Mouse (Mus musculus): ENCODE results near the gene Zc3h7a. TPM values are rescaled to one million over a fixed set of nuclear protein-coding genes. Genes with fewer than 3 reads are reported as not detected.

Zc3h7a gene
- polyA plus RNA-seq, 1 experiment from 2014 or later: 83.0 TPM

- DNase-seq (ENCODE audit: low spot score) (no peak), ATAC-seq (ENCODE audit: insufficient number of reproducible peaks, low FRiP score, low TSS enrichment, low read depth) (no peak)
- no peak overlapping the region for H3K4me2 ChIP-seq (ENCODE audit: low read depth, severe bottlenecking)
- no peak overlapping the region for H3K9ac ChIP-seq (ENCODE audit: low read length)
- H3K4me3 ChIP-seq (ENCODE audit: low read depth, low read length): no peak overlapping the region
- WGBS: 93% methylated on average over 4 of the region's 4 CpGs
- no peak overlapping the region for H3K27ac ChIP-seq (replicated peaks; ENCODE audit: low read depth, low read length)
- no peaks in the 10 kb centered on the region for H3K9me3 ChIP-seq (ENCODE audit: control insufficient read depth, low read length)
- H3K27me3 ChIP-seq (ENCODE audit: control insufficient read depth, insufficient read depth, low read length): no peaks in the 10 kb centered on the region
- peaks cover 6% of the 10 kb centered on the region; the same call in 1 of the 2 replicates for H3K4me1 ChIP-seq (ENCODE audit: control insufficient read depth, insufficient read depth, low read length)
- peaks cover 36% of the 10 kb centered on the region for H3K36me3 ChIP-seq (ENCODE audit: control insufficient read depth, insufficient read depth, low read length)
These were observed 20.9 kb upstream of the Zc3h7a start for GRCm38 (mm10) chr16:11197052-11197451.

GRCm38 (mm10) chr16:11193231-11193630 is 17.0 kb upstream of the Zc3h7a start:
- ATAC-seq (ENCODE audit: insufficient number of reproducible peaks, low FRiP score, low TSS enrichment, low read depth) (no peak), DNase-seq (ENCODE audit: low spot score) (no peak)
- 89% methylated on average over 2 of the region's 2 CpGs for WGBS
- Histone ChIP-seq H3K9ac (ENCODE audit: low read length) (no peak overlapping the region), H3K27me3 (ENCODE audit: control insufficient read depth, insufficient read depth, low read length) (no peaks in the 10 kb centered on the region), H3K4me3 (ENCODE audit: low read depth, low read length) (no peak overlapping the region), H3K4me2 (ENCODE audit: low read depth, severe bottlenecking) (no peak overlapping the region), H3K27ac (replicated peaks; ENCODE audit: low read depth, low read length) (no peak overlapping the region), H3K36me3 (ENCODE audit: control insufficient read depth, insufficient read depth, low read length) (peaks cover 31% of the 10 kb centered on the region), H3K4me1 (ENCODE audit: control insufficient read depth, insufficient read depth, low read length) (no peaks in the 10 kb centered on the region; the same call in 1 of the 2 replicates), H3K9me3 (ENCODE audit: control insufficient read depth, low read length) (no peaks in the 10 kb centered on the region)

GRCm38 (mm10) chr16:11190150-11190549 is 14.0 kb upstream of the Zc3h7a start:
- WGBS: 91% methylated on average over 7 of the region's 7 CpGs
- peaks cover 22% of the 10 kb centered on the region for H3K36me3 ChIP-seq (ENCODE audit: control insufficient read depth, insufficient read depth, low read length)
- no peaks in the 10 kb centered on the region for H3K4me1 ChIP-seq (ENCODE audit: control insufficient read depth, insufficient read depth, low read length)
- no peak overlapping the region for H3K4me3 ChIP-seq (ENCODE audit: low read depth, low read length)
- ATAC-seq (ENCODE audit: insufficient number of reproducible peaks, low FRiP score, low TSS enrichment, low read depth): no peak
- no peak overlapping the region for H3K9ac ChIP-seq (ENCODE audit: low read length)
- DNase-seq (ENCODE audit: low spot score): no peak
- no peak overlapping the region for H3K27ac ChIP-seq (replicated peaks; ENCODE audit: low read depth, low read length)
- no peaks in the 10 kb centered on the region for H3K9me3 ChIP-seq (ENCODE audit: control insufficient read depth, low read length)
- no peaks in the 10 kb centered on the region for H3K27me3 ChIP-seq (ENCODE audit: control insufficient read depth, insufficient read depth, low read length)
- H3K4me2 ChIP-seq (ENCODE audit: low read depth, severe bottlenecking): no peak overlapping the region

GRCm38 (mm10) chr16:11177404-11177803 is 1.2 kb upstream of the Zc3h7a start:
- H3K4me1 ChIP-seq (ENCODE audit: control insufficient read depth, insufficient read depth, low read length): peaks cover 2% of the 10 kb centered on the region; the same call in 1 of the 2 replicates
- H3K9ac ChIP-seq (ENCODE audit: low read length): no peak overlapping the region
- H3K4me2 ChIP-seq (ENCODE audit: low read depth, severe bottlenecking): no peak overlapping the region
- no peaks in the 10 kb centered on the region for H3K36me3 ChIP-seq (ENCODE audit: control insufficient read depth, insufficient read depth, low read length)
- H3K27ac ChIP-seq (replicated peaks; ENCODE audit: low read depth, low read length): no peak overlapping the region
- ATAC-seq (ENCODE audit: insufficient number of reproducible peaks, low FRiP score, low TSS enrichment, low read depth) (no peak), DNase-seq (ENCODE audit: low spot score) (no peak)
- no peaks in the 10 kb centered on the region for H3K9me3 ChIP-seq (ENCODE audit: control insufficient read depth, low read length)
- 74% methylated on average over 2 of the region's 2 CpGs for WGBS
- no peaks in the 10 kb centered on the region for H3K27me3 ChIP-seq (ENCODE audit: control insufficient read depth, insufficient read depth, low read length)
- no peak overlapping the region for H3K4me3 ChIP-seq (ENCODE audit: low read depth, low read length)

GRCm38 (mm10) chr16:11176884-11177244 is 671 bp upstream of the Zc3h7a start:
- no peak overlapping the region for H3K27ac ChIP-seq (replicated peaks; ENCODE audit: low read depth, low read length)
- 7% methylated on average over 4 of the region's 4 CpGs for WGBS
- ATAC-seq (ENCODE audit: insufficient number of reproducible peaks, low FRiP score, low TSS enrichment, low read depth): no peak

GRCm38 (mm10) chr16:11175489-11176207 is 545 bp downstream of the Zc3h7a start:
- Histone ChIP-seq H3K36me3 (ENCODE audit: control insufficient read depth, insufficient read depth, low read length) (no peaks in the 10 kb centered on the region), H3K4me2 (ENCODE audit: low read depth, severe bottlenecking) (peak overlapping the region; percentile 76), H3K27me3 (ENCODE audit: control insufficient read depth, insufficient read depth, low read length) (no peaks in the 10 kb centered on the region), H3K4me3 (ENCODE audit: low read depth, low read length) (peak overlapping the region; percentile 92), H3K27ac (replicated peaks; ENCODE audit: low read depth, low read length) (peak overlapping the region; percentile 58; the same call in 1 of the 2 replicates), H3K4me1 (ENCODE audit: control insufficient read depth, insufficient read depth, low read length) (peaks cover 2% of the 10 kb centered on the region; the same call in 1 of the 2 replicates), H3K9me3 (ENCODE audit: control insufficient read depth, low read length) (no peaks in the 10 kb centered on the region), H3K9ac (ENCODE audit: low read length) (peak overlapping the region; percentile 83)
- ATAC-seq (ENCODE audit: insufficient number of reproducible peaks, low FRiP score, low TSS enrichment, low read depth) (peak; percentile 70), DNase-seq (ENCODE audit: low spot score) (peak; percentile 68)
- WGBS: under 1% methylated on average over 63 of the region's 72 CpGs

More at GRCm38 (mm10) chr16:11176884-11177244, 671 bp upstream of the Zc3h7a start:
- Histone ChIP-seq H3K4me3 (ENCODE audit: low read depth, low read length) (peak overlapping the region; percentile 92), H3K4me2 (ENCODE audit: low read depth, severe bottlenecking) (peak overlapping the region; percentile 76), H3K9ac (ENCODE audit: low read length) (peak overlapping the region; percentile 83), H3K36me3 (ENCODE audit: control insufficient read depth, insufficient read depth, low read length) (no peaks in the 10 kb centered on the region), H3K9me3 (ENCODE audit: control insufficient read depth, low read length) (no peaks in the 10 kb centered on the region), H3K27me3 (ENCODE audit: control insufficient read depth, insufficient read depth, low read length) (no peaks in the 10 kb centered on the region), H3K4me1 (ENCODE audit: control insufficient read depth, insufficient read depth, low read length) (peaks cover 2% of the 10 kb centered on the region; the same call in 1 of the 2 replicates)
- no peak for DNase-seq (ENCODE audit: low spot score)

- Histone ChIP-seq H3K9me3 (ENCODE audit: control insufficient read depth, low read length) (no peaks in the 10 kb centered on the region), H3K27ac (replicated peaks; ENCODE audit: low read depth, low read length) (no peak overlapping the region), H3K36me3 (ENCODE audit: control insufficient read depth, insufficient read depth, low read length) (no peaks in the 10 kb centered on the region), H3K27me3 (ENCODE audit: control insufficient read depth, insufficient read depth, low read length) (no peaks in the 10 kb centered on the region), H3K4me1 (ENCODE audit: control insufficient read depth, insufficient read depth, low read length) (peaks cover 2% of the 10 kb centered on the region; the same call in 1 of the 2 replicates), H3K4me3 (ENCODE audit: low read depth, low read length) (peak overlapping the region; percentile 92), H3K4me2 (ENCODE audit: low read depth, severe bottlenecking) (peak overlapping the region; percentile 76), H3K9ac (ENCODE audit: low read length) (peak overlapping the region; percentile 9; the same call in 1 of the 2 replicates)
- ATAC-seq (ENCODE audit: insufficient number of reproducible peaks, low FRiP score, low TSS enrichment, low read depth) (no peak), DNase-seq (ENCODE audit: low spot score) (no peak)
- WGBS: 11% methylated on average over 9 of the region's 9 CpGs
These were observed 1.1 kb downstream of the Zc3h7a start for GRCm38 (mm10) chr16:11175100-11175488.

GRCm38 (mm10) chr16:11174671-11175081 is 1.5 kb downstream of the Zc3h7a start:
- WGBS: 11% methylated on average over 10 of the region's 10 CpGs
- ATAC-seq (ENCODE audit: insufficient number of reproducible peaks, low FRiP score, low TSS enrichment, low read depth): no peak

More at GRCm38 (mm10) chr16:11174671-11175081, 1.5 kb downstream of the Zc3h7a start:
- Histone ChIP-seq H3K27me3 (ENCODE audit: control insufficient read depth, insufficient read depth, low read length) (no peaks in the 10 kb centered on the region), H3K4me2 (ENCODE audit: low read depth, severe bottlenecking) (peak overlapping the region; percentile 76), H3K4me1 (ENCODE audit: control insufficient read depth, insufficient read depth, low read length) (peaks cover 2% of the 10 kb centered on the region; the same call in 1 of the 2 replicates), H3K9ac (ENCODE audit: low read length) (no peak overlapping the region), H3K27ac (replicated peaks; ENCODE audit: low read depth, low read length) (no peak overlapping the region), H3K4me3 (ENCODE audit: low read depth, low read length) (peak overlapping the region; percentile 92), H3K36me3 (ENCODE audit: control insufficient read depth, insufficient read depth, low read length) (no peaks in the 10 kb centered on the region), H3K9me3 (ENCODE audit: control insufficient read depth, low read length) (no peaks in the 10 kb centered on the region)
- DNase-seq (ENCODE audit: low spot score): peak; percentile 71
